Mouse (Mus musculus): ENCODE data around the gene Rpn1. TPM values are rescaled to one million over a fixed set of nuclear protein-coding genes. Genes with fewer than 3 reads are reported as not detected.

Rpn1 gene
- 100 to 1,000 TPM; 104 to 108 TPM for total RNA-seq (2021)
- long read RNA-seq, experiment 1, transcript Rpn1-201 (10 exons, 3,633 nt): major isoform, 89 of 100 reads
- long read RNA-seq, experiment 1, partial matches to known transcripts: 4 of 100 reads
- long read RNA-seq, experiment 1, other reads (novel, unspliced or antisense): 6 of 100 reads
- long read RNA-seq, experiment 2, transcript Rpn1-201 (10 exons, 3,633 nt): major isoform, 30 of 40 reads
- long read RNA-seq, experiment 2, partial matches to known transcripts: 8 of 40 reads
- long read RNA-seq, experiment 2, other reads (novel, unspliced or antisense): 2 of 40 reads

- peak; percentile 97 to 100 for DNase-seq
Observed at GRCm38 (mm10) chr6:88084278-88085151, at the start of gene Rpn1. TSS of gene Rpn1 (plus strand) at chr6:88084482.

GRCm38 (mm10) chr6:88037471-88038045, 46.7 kb upstream of the Rpn1 start:
- no peak for DNase-seq

GRCm38 (mm10) chr6:88039426-88039825, 44.9 kb upstream of the Rpn1 start:
- DNase-seq: no peak

GRCm38 (mm10) chr6:88041221-88041620, 43.1 kb upstream of the Rpn1 start:
- DNase-seq: peak; percentile 34 to 47

GRCm38 (mm10) chr6:88042336-88042735, 41.9 kb upstream of the Rpn1 start:
- DNase-seq: peak in 1 of 2 experiments; percentile 42

GRCm38 (mm10) chr6:88044234-88044576, 40.1 kb upstream of the Rpn1 start:
- no peak for DNase-seq

GRCm38 (mm10) chr6:88044577-88045405, 39.5 kb upstream of the Rpn1 start, which contains the start of gene Rab7:
TSS of gene Rab7 (minus strand) at chr6:88045270.
- peak; percentile 96 to 98 for DNase-seq

- DNase-seq: no peak
Observed at GRCm38 (mm10) chr6:88045406-88045766, 38.9 kb upstream of the Rpn1 start.

- no peak for DNase-seq
Observed at GRCm38 (mm10) chr6:88047853-88048252, 36.4 kb upstream of the Rpn1 start.

- no peak for DNase-seq
Observed at GRCm38 (mm10) chr6:88049008-88049407, 35.3 kb upstream of the Rpn1 start.

GRCm38 (mm10) chr6:88051206-88051605, 33.1 kb upstream of the Rpn1 start:
- DNase-seq: no peak

GRCm38 (mm10) chr6:88053228-88054080, 30.8 kb upstream of the Rpn1 start:
- DNase-seq: no peak

GRCm38 (mm10) chr6:88054081-88054835, 30.0 kb upstream of the Rpn1 start:
- no peak for DNase-seq

- DNase-seq: no peak
Observed at GRCm38 (mm10) chr6:88055663-88056062, 28.6 kb upstream of the Rpn1 start.

- no peak for DNase-seq
Observed at GRCm38 (mm10) chr6:88056866-88057265, 27.4 kb upstream of the Rpn1 start.

GRCm38 (mm10) chr6:88059903-88060302, 24.4 kb upstream of the Rpn1 start:
- no peak for DNase-seq

GRCm38 (mm10) chr6:88060602-88061001, 23.7 kb upstream of the Rpn1 start:
- DNase-seq: no peak

GRCm38 (mm10) chr6:88061406-88061805, 22.9 kb upstream of the Rpn1 start:
- no peak for DNase-seq

- DNase-seq: peak; percentile 67 to 73
Observed at GRCm38 (mm10) chr6:88062398-88062797, 21.9 kb upstream of the Rpn1 start.

GRCm38 (mm10) chr6:88064072-88064642, 20.1 kb upstream of the Rpn1 start:
- DNase-seq: no peak

Data from heart, adult 18-20 months (tissue).